Mouse (Mus musculus) intestine, postnatal 0 days (tissue): Measurements from ENCODE around the gene Ndufc2. TPM values are rescaled to one million over a fixed set of nuclear protein-coding genes. Genes with fewer than 3 reads are reported as not detected.
"Not testable (repeated sequence)": the region's sequence is repeated elsewhere in the genome, so short reads cannot be mapped to it uniquely, and the experiment has no call there.

Experiments used
- ATAC-seq: fragments of 200-750 bp; cut with Nextera tagmentation; 2 replicates; pipeline ENCODE4 v1.8.0; 2017; ENCODE audit warnings: mild to moderate bottlenecking, moderate TSS enrichment, moderate library complexity
- H3K27ac ChIP-seq: fragments of 300-500 bp; sonication (generic); 2 replicates; pipeline ENCODE4 v1.5.1; 2014; ENCODE audit warnings: mild to moderate bottlenecking, low read depth, low read length, moderate library complexity
- H3K27me3 ChIP-seq: fragments of 300-500 bp; sonication (generic); replicated peaks from 2 replicates; pipeline ENCODE4 v1.6.1; 2014; ENCODE audit warnings: low read length, mixed read lengths; ENCODE audit not compliant: control insufficient read depth, insufficient read depth
- H3K36me3 ChIP-seq: fragments of 300-500 bp; sonication (generic); 2 replicates; pipeline ENCODE4 v1.6.1; 2014; ENCODE audit warnings: mild to moderate bottlenecking, moderate library complexity; ENCODE audit not compliant: control insufficient read depth, insufficient read depth
- H3K4me1 ChIP-seq: fragments of 300-500 bp; sonication (generic); replicated peaks from 2 replicates; pipeline ENCODE4 v1.6.1; 2014; ENCODE audit warnings: antibody characterized with exemption, low read length, mixed read lengths; ENCODE audit not compliant: control insufficient read depth, insufficient read depth
- H3K4me2 ChIP-seq: fragments of 300-500 bp; sonication (generic); replicated peaks from 2 replicates; pipeline ENCODE4 v1.6.1; 2014; ENCODE audit warnings: low read depth, mild to moderate bottlenecking, moderate library complexity
- H3K4me3 ChIP-seq: fragments of 300-500 bp; sonication (generic); 2 replicates; pipeline ENCODE4 v1.5.1; 2014; ENCODE audit warnings: low read depth, low read length
- H3K9ac ChIP-seq: fragments of 300-500 bp; sonication (generic); 2 replicates; pipeline ENCODE4 v1.6.1; 2014; ENCODE audit warnings: mild to moderate bottlenecking, low read depth, low read length
- H3K9me3 ChIP-seq: fragments of 300-500 bp; sonication (generic); 2 replicates; pipeline ENCODE4 v1.6.1; 2016; ENCODE audit warnings: mixed run types; ENCODE audit not compliant: control insufficient read depth
- CTCF ChIP-seq: sonication (generic); IDR thresholded peaks from 2 replicates; pipeline ENCODE4 v1.5.1; 2016; ENCODE audit warnings: low read depth, mild to moderate bottlenecking, control low read depth, antibody characterized with exemption, moderate library complexity
- WGBS: fragments of 180-500 bp; shearing (Covaris S2); extraction: QIAGEN DNeasy Blood & Tissue Kit; methylation state at CpG from one replicate; pipeline ENCODE4 v1.1.7; 2014; 5-methylcytosine and 5-hydroxymethylcytosine counted together
- polyA plus RNA-seq: library from polyadenylated mRNA; unstranded; fragments of >200 nt; fragmentation: Nextera tagmentation; extraction: Ambion mirVana; gene quantifications from 2 replicates; pipeline ENCODE4 v1.2.1, GENCODE M21; 2015

Ndufc2 gene
- polyA plus RNA-seq, 1 experiment from 2014 or later: 549 TPM

DNA sequence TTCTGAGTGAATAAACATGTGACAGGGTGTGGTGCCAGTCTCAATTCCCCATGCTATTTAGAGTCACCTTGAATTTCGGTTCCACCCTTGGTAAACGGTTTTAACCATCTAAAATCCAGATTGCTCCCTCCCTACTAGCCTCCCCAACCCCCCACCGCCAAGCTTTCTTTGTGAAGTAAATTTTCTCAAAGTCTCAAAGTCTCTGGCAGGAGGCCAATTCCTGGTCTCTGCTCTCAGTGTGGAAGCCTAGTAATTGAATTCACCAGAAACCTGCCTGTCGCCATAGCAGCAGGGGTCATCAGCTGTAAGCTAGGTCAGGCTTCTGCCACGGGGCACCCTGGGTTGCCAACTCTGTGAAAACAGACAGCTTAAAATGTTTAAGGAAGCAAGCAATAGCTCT, 29.9 kb downstream of the Ndufc2 start:
- Histone ChIP-seq H3K4me2 (no peak overlapping the region), H3K36me3 (no peaks in the 10 kb centered on the region), H3K9ac (no peak overlapping the region), H3K27me3 (no peaks in the 10 kb centered on the region), H3K27ac (no peak overlapping the region), H3K4me1 (no peaks in the 10 kb centered on the region), H3K9me3 (no peaks in the 10 kb centered on the region), H3K4me3 (no peak overlapping the region)
- WGBS: 2% methylated on average over 5 of the region's 5 CpGs
- TF ChIP-seq CTCF: no peak
- ATAC-seq: 0 out of 2 replicates have a peak, but pooled peaks have one; percentile 16

DNA sequence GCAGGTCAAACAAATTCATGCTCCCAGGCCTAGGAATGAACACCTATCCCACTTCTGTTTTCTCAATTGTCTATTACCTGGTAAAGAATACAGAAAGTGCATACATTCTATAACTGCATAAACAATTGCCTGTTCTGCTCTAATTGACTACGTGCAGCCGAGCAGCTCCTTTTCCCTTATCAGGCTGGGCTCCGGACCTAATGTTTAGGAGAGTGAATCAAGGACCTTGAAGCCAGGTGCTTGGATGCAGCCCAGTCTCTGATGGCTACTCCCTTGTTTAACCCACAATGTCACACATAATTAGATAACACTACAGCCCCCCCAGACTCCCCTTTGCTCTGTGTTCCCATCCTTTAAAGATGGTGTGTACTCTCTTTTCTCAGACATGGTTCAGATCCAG, 33.7 kb downstream of the Ndufc2 start:
- not testable (repeated sequence) for ATAC-seq, H3K4me3 ChIP-seq, H3K27me3 ChIP-seq, H3K36me3 ChIP-seq, H3K9ac ChIP-seq, H3K4me1 ChIP-seq, H3K27ac ChIP-seq, H3K9me3 ChIP-seq, H3K4me2 ChIP-seq
- WGBS: 43% methylated on average over 3 of the region's 3 CpGs

DNA sequence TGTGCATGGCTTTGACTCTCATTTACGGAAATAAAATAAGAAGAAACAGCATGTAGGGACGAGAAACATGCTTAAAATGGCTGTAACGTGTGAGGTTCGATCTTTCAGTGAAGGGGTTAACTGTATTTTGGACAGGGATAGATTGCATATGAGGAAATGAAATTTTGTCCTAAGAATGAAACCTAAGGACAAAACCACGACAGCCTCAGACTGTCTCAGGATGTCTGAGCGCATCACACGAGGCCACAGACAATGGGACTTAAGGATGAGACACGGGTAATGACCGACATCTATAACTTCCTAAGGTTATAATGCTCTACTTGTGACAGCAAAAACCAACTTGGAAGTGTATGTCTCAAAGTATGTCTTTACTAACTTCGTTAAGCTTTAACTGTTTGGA, 34.7 kb downstream of the Ndufc2 start:
- Histone ChIP-seq H3K4me1 (no peaks in the 10 kb centered on the region), H3K27ac (no peak overlapping the region), H3K9me3 (no peaks in the 10 kb centered on the region), H3K36me3 (no peaks in the 10 kb centered on the region), H3K4me2 (no peak overlapping the region), H3K4me3 (no peak overlapping the region), H3K9ac (no peak overlapping the region), H3K27me3 (no peaks in the 10 kb centered on the region)
- no peak for ATAC-seq
- 83% methylated on average over 10 of the region's 10 CpGs for WGBS
- TF ChIP-seq CTCF: no peak

DNA sequence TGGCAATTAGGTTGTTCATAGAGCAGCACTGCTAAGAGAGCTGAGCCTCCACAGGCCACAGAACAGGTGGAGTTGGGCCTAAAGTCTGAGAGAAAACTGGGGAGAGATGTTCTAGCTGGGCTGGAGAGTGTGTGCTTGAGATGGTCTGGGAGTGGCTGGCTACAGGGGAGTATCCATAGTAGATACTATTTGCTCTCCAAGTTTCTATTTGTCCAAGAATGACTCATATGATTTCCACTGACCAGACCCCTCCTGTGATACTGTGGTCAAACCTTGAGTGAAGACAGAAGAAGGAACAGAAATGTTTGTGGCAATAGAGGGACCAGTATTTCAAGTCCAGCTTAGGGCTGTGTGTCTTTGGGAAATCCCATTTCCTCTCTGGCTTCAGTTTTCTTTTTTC, 39.2 kb downstream of the Ndufc2 start:
- H3K36me3 ChIP-seq: no peaks in the 10 kb centered on the region
- no peaks in the 10 kb centered on the region for H3K4me1 ChIP-seq
- no peak overlapping the region for H3K4me3 ChIP-seq
- no peaks in the 10 kb centered on the region for H3K9me3 ChIP-seq
- no peak overlapping the region for H3K4me2 ChIP-seq
- H3K9ac ChIP-seq: no peak overlapping the region
- no peak for TF ChIP-seq CTCF
- no peak overlapping the region for H3K27ac ChIP-seq
- ATAC-seq: no peak
- no peaks in the 10 kb centered on the region for H3K27me3 ChIP-seq

DNA sequence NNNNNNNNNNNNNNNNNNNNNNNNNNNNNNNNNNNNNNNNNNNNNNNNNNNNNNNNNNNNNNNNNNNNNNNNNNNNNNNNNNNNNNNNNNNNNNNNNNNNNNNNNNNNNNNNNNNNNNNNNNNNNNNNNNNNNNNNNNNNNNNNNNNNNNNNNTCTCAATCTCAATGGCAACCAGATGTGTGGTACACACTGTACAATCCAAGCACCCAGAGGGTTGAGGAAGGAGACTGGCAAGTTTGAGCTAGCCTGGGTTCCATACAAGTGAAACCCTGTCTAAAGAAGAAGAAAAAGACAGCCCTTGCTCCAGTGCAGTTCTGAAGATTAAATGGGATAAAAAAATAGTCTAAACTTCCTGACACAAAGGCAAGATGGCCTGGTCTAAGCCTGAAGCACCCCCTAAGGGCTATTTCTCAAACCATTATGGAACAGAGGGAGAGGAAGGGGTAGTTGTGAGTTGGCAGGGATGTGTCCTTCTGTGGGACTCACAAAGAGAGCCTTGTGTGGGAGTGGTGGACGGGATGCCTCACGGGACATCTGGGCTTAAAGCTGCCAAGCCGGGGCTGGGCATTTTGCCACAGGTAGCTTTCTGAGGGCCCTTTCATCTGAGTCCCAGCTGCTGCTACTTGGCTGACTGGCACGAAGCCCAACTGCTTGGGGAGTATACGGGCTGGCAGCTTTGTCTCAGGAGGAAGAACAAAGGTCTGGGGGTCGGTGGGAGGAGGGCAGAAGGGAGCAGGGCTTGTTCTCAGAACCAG, 46.5 kb downstream of the Ndufc2 start:
- ATAC-seq: peak; percentile 61
- TF ChIP-seq CTCF: no peak
- 37% methylated on average over 6 of the region's 6 CpGs for WGBS

DNA sequence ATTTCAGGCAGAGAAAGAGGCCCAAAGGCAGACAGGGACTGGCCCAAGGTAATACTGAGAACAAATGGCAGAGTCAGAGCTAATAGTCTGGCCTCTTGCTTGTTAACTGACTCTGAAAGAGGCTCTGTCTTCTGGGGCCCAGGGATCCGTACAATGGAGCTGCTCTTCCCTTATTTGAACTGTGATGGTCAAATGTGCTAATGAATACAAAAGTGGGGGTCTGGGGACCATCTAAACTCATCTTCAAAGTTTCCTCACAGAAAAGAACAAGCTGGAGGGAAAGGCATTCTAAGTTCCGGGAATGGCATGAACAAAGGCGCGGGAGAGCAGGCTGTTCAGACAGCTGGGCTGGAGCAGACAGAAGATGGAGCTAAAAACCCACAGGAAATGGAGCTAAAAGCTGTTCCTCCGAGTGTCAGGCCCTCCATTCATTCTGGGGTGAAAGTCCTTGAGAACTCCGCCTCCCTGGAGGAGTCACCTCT, 47.3 kb downstream of the Ndufc2 start:
- 60% methylated on average over 6 of the region's 6 CpGs for WGBS
- no peaks in the 10 kb centered on the region for H3K27me3 ChIP-seq
- TF ChIP-seq CTCF: peak; percentile 60
- ATAC-seq: peak; percentile 40; the same call in 1 of the 2 replicates
- H3K4me3 ChIP-seq: no peak overlapping the region
- no peak overlapping the region for H3K27ac ChIP-seq
- peaks cover 3% of the 10 kb centered on the region; the same call in 1 of the 2 replicates for H3K4me1 ChIP-seq
- no peak overlapping the region for H3K9ac ChIP-seq
- no peaks in the 10 kb centered on the region for H3K9me3 ChIP-seq
- no peak overlapping the region for H3K4me2 ChIP-seq
- H3K36me3 ChIP-seq: no peaks in the 10 kb centered on the region

More for the DNA sequence above, 46.5 kb downstream of the Ndufc2 start:
- Histone ChIP-seq H3K4me2 (no peak overlapping the region), H3K4me3 (no peak overlapping the region), H3K9ac (no peak overlapping the region), H3K36me3 (no peaks in the 10 kb centered on the region), H3K27me3 (no peaks in the 10 kb centered on the region), H3K9me3 (no peaks in the 10 kb centered on the region), H3K4me1 (peaks cover 3% of the 10 kb centered on the region; the same call in 1 of the 2 replicates), H3K27ac (no peak overlapping the region)

DNA sequence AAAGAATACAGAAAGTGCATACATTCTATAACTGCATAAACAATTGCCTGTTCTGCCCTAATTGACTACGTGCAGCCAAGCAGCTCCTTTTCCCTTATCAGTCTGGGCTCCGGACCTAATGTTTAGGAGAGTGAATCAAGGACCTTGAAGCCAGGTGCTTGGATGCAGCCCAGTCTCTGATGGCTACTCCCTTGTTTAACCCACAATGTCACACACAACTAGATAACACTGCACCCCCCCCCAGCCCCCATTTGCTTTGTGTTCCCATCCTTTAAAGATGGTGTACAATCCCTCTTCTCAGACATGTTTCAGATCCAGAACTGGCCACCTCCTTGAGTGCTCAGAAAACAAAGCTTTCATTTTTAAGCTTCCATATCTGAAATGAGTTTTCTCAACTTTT, 51.2 kb downstream of the Ndufc2 start, which contains the start of gene Kctd14:
Gene Kctd14 (plus strand): TSS at position 301 of the 400 bp plus-strand sequence.
- not testable (repeated sequence) for H3K27me3 ChIP-seq, H3K27ac ChIP-seq, ATAC-seq, H3K9me3 ChIP-seq, H3K9ac ChIP-seq, H3K4me1 ChIP-seq, H3K36me3 ChIP-seq, H3K4me3 ChIP-seq, H3K4me2 ChIP-seq
- 50% methylated on average over 2 of the region's 2 CpGs for WGBS
